Mouse (Mus musculus) hindbrain, embryonic 13.5 days (tissue): ENCODE data around the gene Lrp8. TPM values are rescaled to one million over a fixed set of nuclear protein-coding genes. Genes with fewer than 3 reads are reported as not detected.

Source experiments
- polyA plus RNA-seq: library from polyadenylated mRNA; unstranded; fragments of >200 nt; fragmentation: Nextera tagmentation; extraction: Ambion mirVana; gene quantifications from 2 replicates; pipeline ENCODE4 v1.2.1, GENCODE M21; 2015

Gene Lrp8
- polyA plus RNA-seq, 1 experiment from 2014 or later: 41.7 TPM

Other genes starting within 250 kb of the Lrp8 start
- gene Dmrtb1, start 118.0 kb upstream of the Lrp8 start, polyA plus RNA-seq: 21.8 and 26.3 TPM in 2 replicates
- 135 and 137 TPM in 2 replicates for gene Magoh, start 77.5 kb downstream of the Lrp8 start, polyA plus RNA-seq
- gene 0610037L13Rik, start 87.6 kb downstream of the Lrp8 start, polyA plus RNA-seq: 93.7 and 93.8 TPM in 2 replicates
- 19.0 and 20.0 TPM in 2 replicates for gene Cpt2, start 121.3 kb downstream of the Lrp8 start, polyA plus RNA-seq
- gene Slc1a7, start 166.1 kb downstream of the Lrp8 start, polyA plus RNA-seq: not detected in 2 replicates